In the genomic region with DNA sequence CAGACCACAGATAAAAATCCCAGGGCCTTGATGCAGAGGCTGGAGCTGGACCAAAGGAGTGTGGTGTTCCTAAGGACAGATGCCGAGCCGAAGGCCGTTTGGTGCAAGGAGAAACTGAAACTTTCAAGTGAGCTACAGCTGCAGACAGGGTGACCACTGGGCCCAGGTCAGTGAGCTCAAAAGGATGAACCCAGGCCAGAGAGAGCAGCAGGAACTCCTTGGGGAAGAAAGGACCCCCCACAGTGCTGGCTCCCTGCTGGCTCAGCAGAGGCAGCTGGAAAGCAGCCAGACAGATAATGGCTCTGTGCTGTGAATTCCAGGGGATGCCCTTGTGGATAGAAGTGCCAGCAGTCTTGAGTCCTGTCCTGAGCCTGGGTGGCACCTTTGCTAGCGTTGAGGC, we compare ENCODE assay signal across 11 mouse cellular contexts. TPM values are rescaled to one million over a fixed set of nuclear protein-coding genes. Genes with fewer than 3 reads are reported as not detected.
A peak's percentile ranks its signal among the peaks of the same experiment; 100 is the strongest.
DNase-seq lines count a peak whose midpoint lies in the region; ATAC-seq lines count a peak whose summit lies in the region.
"Had no signal": no experiment of that assay in that cellular context is flagged by ENCODE, and none has a peak within 500 bp of the region (broad histone marks: within the 10 kb centered on the region; RNA-seq: fewer than 3 reads in every experiment).

No protein-coding gene starts in this region.

- 30% methylated on average over 4 of the region's 4 CpGs for WGBS in heart, embryonic 11.5 days (ENCODE audit: insufficient replicate concordance)

- H3K27me3 ChIP-seq in heart, embryonic 11.5 days (ENCODE audit: control insufficient read depth, insufficient read depth, low read length) = peaks cover 14% of the 10 kb centered on the region

- no peaks in the 10 kb centered on the region for H3K9me3 ChIP-seq in heart, embryonic 11.5 days (replicated peaks; ENCODE audit: control insufficient read depth, low read length)
- H3K9me3 ChIP-seq: liver, embryonic 15.5 days had no signal

- ATAC-seq in heart, embryonic 11.5 days (replicated peaks; ENCODE audit: insufficient number of reproducible peaks, low FRiP score, low TSS enrichment) = no peak; the same call in 1 of the 2 replicates
- ATAC-seq: CD4-positive, CD25-positive, alpha-beta regulatory T cell, adult 4 months had no signal

- peak; percentile 28 to 49 for DNase-seq in heart, adult 18-20 months
- peak; percentile 66 for DNase-seq in NIH3T3 (ENCODE audit: low read depth)
- peak; percentile 36 for DNase-seq in heart, postnatal 4 days
- DNase-seq in lung, postnatal 10 days = peak; percentile 50
- no peak for DNase-seq in right cerebral cortex, adult 2 months (ENCODE audit: low spot score in 2 of 2)
- no peak for DNase-seq in spleen, postnatal 14 days (ENCODE audit: low spot score in 2 of 2)
- no peak for DNase-seq in spleen, postnatal 36 days (ENCODE audit: low spot score in 2 of 2)

- no peak overlapping the region for H3K27ac ChIP-seq in heart, embryonic 11.5 days (ENCODE audit: low read depth, low read length)
- H3K27ac ChIP-seq: hindbrain, embryonic 14.5 days; liver, embryonic 15.5 days had no signal

- H3K4me3 ChIP-seq in heart, embryonic 11.5 days (ENCODE audit: low read depth, low read length) = no peak overlapping the region
- H3K4me3 ChIP-seq: liver, embryonic 15.5 days had no signal

- H3K9ac ChIP-seq in heart, embryonic 11.5 days (ENCODE audit: low read depth, low read length) = no peak overlapping the region
- H3K9ac ChIP-seq: hindbrain, embryonic 14.5 days; liver, embryonic 15.5 days had no signal

- H3K36me3 ChIP-seq in heart, embryonic 11.5 days (ENCODE audit: control insufficient read depth, insufficient read depth, low read length) = no peaks in the 10 kb centered on the region
- H3K36me3 ChIP-seq: liver, embryonic 15.5 days had no signal

- peaks cover 21% of the 10 kb centered on the region for H3K4me1 ChIP-seq in heart, embryonic 11.5 days (ENCODE audit: control insufficient read depth, insufficient read depth, low read length)

- no peak overlapping the region for H3K4me2 ChIP-seq in heart, embryonic 11.5 days
- H3K4me2 ChIP-seq: hindbrain, embryonic 14.5 days; liver, embryonic 15.5 days had no signal

RNA-seq across cellular contexts. Expression of a gene that starts 3.7 kb away (rescaled TPM):
- total RNA-seq in heart, adult 18-20 months (2021) = under 1 TPM; 0.27 to 0.67 TPM
- polyA plus RNA-seq in heart, embryonic 11.5 days (2014; fragmentation: Nextera tagmentation; extraction: Ambion mirVana) = 1.3 and 1.4 TPM in 2 replicates
- total RNA-seq in heart, postnatal 4 days (2021) = 1 to 10 TPM in 1 of 2 experiments, under 1 TPM in 1; 0.59 to 1.2 TPM

Comparison
In these comparisons a context has a peak if more than half of its experiments do, and no peak if none do; other contexts are left out.
1. DNase-seq: peak in heart, adult 18-20 months (2 of 2), NIH3T3 (single experiment), heart, postnatal 4 days (single experiment) and lung, postnatal 10 days (single experiment); none in right cerebral cortex, adult 2 months (0 of 2), spleen, postnatal 14 days (0 of 2) and spleen, postnatal 36 days (0 of 2).